Mouse (Mus musculus) G1E (cell line): ENCODE results near the gene Sema3a.

ENCODE experiments used
- CTCF ChIP-seq: IDR thresholded peaks from 2 replicates; pipeline ENCODE4 v1.5.1; 2012; ENCODE audit warnings: low read depth, low read length, inconsistent platforms, mixed read lengths
- GATA1 ChIP-seq: IDR thresholded peaks from 2 replicates; pipeline ENCODE4 v1.6.1; 2012; ENCODE audit warnings: borderline replicate concordance, low read length, inconsistent platforms, mixed read lengths

DNA sequence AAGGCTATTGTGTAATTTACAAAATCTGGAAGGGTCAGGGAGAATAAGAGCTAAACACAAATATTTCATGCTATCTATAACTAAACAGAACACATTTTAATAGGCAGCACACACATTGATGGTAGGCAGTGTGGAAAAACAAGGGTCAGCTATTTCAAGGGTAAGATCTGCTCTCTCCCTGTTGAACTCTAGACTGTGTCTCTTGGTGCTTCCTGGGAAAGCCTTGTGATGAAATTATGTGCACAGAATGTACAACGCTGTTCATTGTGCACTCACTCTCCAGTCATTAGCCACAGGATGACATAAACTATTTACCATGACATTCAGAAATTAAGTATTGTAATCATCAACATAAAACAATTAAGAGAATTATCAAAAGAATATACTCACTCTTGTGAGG lies 486.4 kb downstream of the Sema3a start:
- TF ChIP-seq CTCF = no peak
- no peak for TF ChIP-seq GATA1
